Mouse (Mus musculus) gastrocnemius, postnatal 14 days (tissue): ENCODE results near the gene Olfr816. TPM values are rescaled to one million over a fixed set of nuclear protein-coding genes. Genes with fewer than 3 reads are reported as not detected.
"Not testable (repeated sequence)": the region's sequence is repeated elsewhere in the genome, so short reads cannot be mapped to it uniquely, and the experiment has no call there.

Experiments used
- DNase-seq: peaks from one replicate; pipeline ENCODE4 v3.0.0; 2021; ENCODE audit warnings: mixed read lengths
- intact Hi-C: fragments of 180-260 bp; cut with DNase I; formaldehyde crosslinking; loops from one replicate; pipeline ENCODE4 v1.15.1; 2025; ENCODE audit warnings: low total_unique reads
- long read RNA-seq, 2 experiments: library from polyadenylated mRNA; stranded (forward); transcript quantifications; one replicate each; pipeline ENCODE4 v2.0.0; 2021
- total RNA-seq, 2 experiments: library from RNA; stranded (reverse); gene quantifications; 2 replicates each; pipeline ENCODE4 v1.2.3; 2021

Olfr816 gene
- not detected for total RNA-seq
- long read RNA-seq, experiment 1, result 0 reads
- long read RNA-seq, experiment 2, result 0 reads

DNA sequence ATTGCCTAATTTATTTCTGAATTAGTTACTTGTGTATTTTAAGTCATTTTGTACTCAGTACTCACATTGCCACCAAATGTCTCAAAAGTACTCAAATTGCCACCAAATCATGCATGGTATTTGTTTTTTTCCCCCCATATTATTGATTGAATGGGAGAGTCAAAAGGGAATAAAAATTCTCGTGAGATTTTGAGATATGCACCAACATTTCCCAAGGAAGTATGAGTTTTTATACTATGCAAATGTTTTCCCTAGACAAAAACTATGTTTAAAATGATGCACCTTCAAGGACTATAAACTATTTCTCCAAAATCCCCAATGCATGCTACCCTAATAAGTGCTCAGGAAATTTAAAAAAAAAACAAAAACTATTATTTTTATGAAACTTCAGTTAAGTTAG is at the start of gene Olfr816:
Gene Olfr816 (minus strand): TSS at position 101 of the 400 bp plus-strand sequence.
- intact Hi-C loops, result no loop called here
- DNase-seq, result no peak

DNA sequence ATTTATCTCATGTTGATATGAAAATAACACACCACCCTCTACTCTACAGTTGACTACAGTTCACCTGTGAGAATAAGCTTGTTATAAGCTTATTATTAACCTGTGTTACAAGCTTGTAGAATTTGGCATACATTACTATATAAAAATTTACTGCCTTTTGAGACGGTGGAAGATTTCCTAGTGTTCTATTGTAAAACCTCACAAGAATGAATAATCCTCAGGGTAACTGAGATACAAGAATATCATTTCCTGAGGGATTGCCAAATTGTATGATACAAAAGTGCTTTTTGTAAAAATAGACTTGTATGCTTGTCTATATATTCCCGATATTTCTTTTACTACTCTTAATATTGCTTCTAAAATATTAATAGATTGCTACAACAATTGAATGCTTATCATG is 33.6 kb upstream of the Olfr816 start, which contains the start of gene Olfr818:
Gene Olfr818 (minus strand): TSS at position 101 of the 400 bp plus-strand sequence.
- DNase-seq, result no peak
- intact Hi-C loops, result no loop called here

GRCm38 (mm10) chr10:129905767-129906166 is 9.6 kb downstream of the Olfr816 start, which contains the start of gene Olfr815:
Olfr815 (minus strand) TSS chr10:129905867.
- intact Hi-C loops, result not testable (repeated sequence)

GRCm38 (mm10) chr10:129885934-129886333 is 29.5 kb downstream of the Olfr816 start:
- no peak for DNase-seq
- intact Hi-C loops, result no loop called here

More at GRCm38 (mm10) chr10:129905767-129906166, 9.6 kb downstream of the Olfr816 start, which contains the start of gene Olfr815:
- not testable (repeated sequence) for DNase-seq

- DNase-seq, result not testable (repeated sequence)
These were observed 29.9 kb downstream of the Olfr816 start for GRCm38 (mm10) chr10:129885496-129885895.

DNA sequence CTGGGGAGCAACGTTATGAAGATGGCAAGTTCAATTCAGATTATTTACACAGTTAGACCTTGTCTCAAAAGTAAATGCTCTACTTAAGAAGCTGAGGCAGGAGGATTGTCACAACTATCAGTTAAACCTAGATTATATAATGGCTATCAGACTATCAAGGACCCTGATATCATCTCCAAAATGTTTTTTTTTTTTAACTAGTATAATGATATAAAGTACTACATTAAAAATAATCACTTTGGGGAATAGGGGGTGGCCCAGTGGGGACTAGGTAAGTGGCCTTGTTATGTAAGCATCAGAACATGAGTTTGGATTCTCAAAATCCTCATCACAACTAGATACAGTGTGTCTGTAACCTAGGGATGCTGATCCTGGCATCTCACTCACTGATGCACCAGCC is 35.6 kb downstream of the Olfr816 start, which contains the start of gene Olfr814:
Gene Olfr814 (minus strand): TSS at position 101 of the 400 bp plus-strand sequence.
- intact Hi-C loops, result not testable (repeated sequence)

More at GRCm38 (mm10) chr10:129885496-129885895, 29.9 kb downstream of the Olfr816 start:
- intact Hi-C loops, result not testable (repeated sequence)

More for the DNA sequence above, 35.6 kb downstream of the Olfr816 start, which contains the start of gene Olfr814:
- DNase-seq, result not testable (repeated sequence)

Other genes starting within 250 kb of the Olfr816 start
- gene Olfr801, start 241.7 kb downstream of the Olfr816 start, total RNA-seq, result not detected
- gene Olfr802, start 227.4 kb downstream of the Olfr816 start, total RNA-seq, result not detected
- not detected for gene Olfr803, start 221.3 kb downstream of the Olfr816 start, total RNA-seq
- gene Olfr804, start 212.4 kb downstream of the Olfr816 start, total RNA-seq, result not detected
- not detected for gene Olfr805, start 186.2 kb downstream of the Olfr816 start, total RNA-seq
- not detected for gene Olfr806, start 173.7 kb downstream of the Olfr816 start, total RNA-seq
- not detected for gene Olfr807, start 157.8 kb downstream of the Olfr816 start, total RNA-seq
- gene Olfr808, start 150.1 kb downstream of the Olfr816 start, total RNA-seq, result not detected
- gene Olfr809, start 141.0 kb downstream of the Olfr816 start, total RNA-seq, result not detected
- gene Olfr810, start 120.7 kb downstream of the Olfr816 start, total RNA-seq, result not detected
- not detected for gene Olfr811, start 111.2 kb downstream of the Olfr816 start, total RNA-seq
- gene Olfr812, start 69.5 kb downstream of the Olfr816 start, total RNA-seq, result not detected
- gene Olfr813, start 60.2 kb downstream of the Olfr816 start, total RNA-seq, result not detected
- gene Olfr814, start 35.7 kb downstream of the Olfr816 start, total RNA-seq, result not detected
- not detected for gene Olfr815, start 9.7 kb downstream of the Olfr816 start, total RNA-seq
- gene Olfr818, start 33.5 kb upstream of the Olfr816 start, total RNA-seq, result not detected
- gene Olfr819, start 51.7 kb upstream of the Olfr816 start, total RNA-seq, result not detected
- gene Olfr247, start 60.5 kb upstream of the Olfr816 start, total RNA-seq, result not detected
- not detected for gene Gm10310, start 69.5 kb upstream of the Olfr816 start, total RNA-seq
- gene Olfr820, start 97.0 kb upstream of the Olfr816 start, total RNA-seq, result not detected
- gene Olfr821, start 114.8 kb upstream of the Olfr816 start, total RNA-seq, result not detected
- not detected for gene Olfr822, start 155.6 kb upstream of the Olfr816 start, total RNA-seq
- not detected for gene Olfr823, start 199.8 kb upstream of the Olfr816 start, total RNA-seq
- not detected for gene Olfr824, start 214.4 kb upstream of the Olfr816 start, total RNA-seq